Mouse (Mus musculus) liver, postnatal 0 days (tissue): Measurements from ENCODE around the gene Hhat. TPM values are rescaled to one million over a fixed set of nuclear protein-coding genes. Genes with fewer than 3 reads are reported as not detected.

Experiments used
- ATAC-seq: fragments of 200-750 bp; cut with Nextera tagmentation; 2 replicates; pipeline ENCODE4 v1.8.0; 2017; ENCODE audit warnings: mild to moderate bottlenecking, moderate library complexity
- DNase-seq: peaks from one replicate; pipeline ENCODE4 v3.0.0-alpha.2; 2016
- H3K27ac ChIP-seq: fragments of 300-500 bp; sonication (generic); 2 replicates; pipeline ENCODE4 v1.5.1; 2014; ENCODE audit warnings: antibody characterized with exemption, moderate library complexity, mild to moderate bottlenecking, low read depth
- H3K27me3 ChIP-seq: fragments of 300-500 bp; sonication (generic); 2 replicates; pipeline ENCODE4 v1.6.1; 2014; ENCODE audit warnings: low read length, control low read depth, mixed read lengths; ENCODE audit not compliant: insufficient read depth
- H3K36me3 ChIP-seq: fragments of 300-500 bp; sonication (generic); replicated peaks from 2 replicates; pipeline ENCODE4 v1.6.1; 2014; ENCODE audit warnings: mild to moderate bottlenecking, control low read depth, low read length, moderate library complexity, mixed read lengths; ENCODE audit not compliant: insufficient read depth
- H3K4me1 ChIP-seq: fragments of 300-500 bp; sonication (generic); 2 replicates; pipeline ENCODE4 v1.6.1; 2014; ENCODE audit warnings: antibody characterized with exemption, mild to moderate bottlenecking, control low read depth; ENCODE audit not compliant: insufficient read depth
- H3K4me2 ChIP-seq: fragments of 300-500 bp; sonication (generic); 2 replicates; pipeline ENCODE4 v1.6.1; 2014; ENCODE audit warnings: low read depth, mild to moderate bottlenecking, low read length, moderate library complexity, mixed read lengths
- H3K4me3 ChIP-seq: fragments of 300-500 bp; sonication (generic); 2 replicates; pipeline ENCODE4 v1.5.1; 2014; ENCODE audit warnings: low read depth, low read length
- H3K9ac ChIP-seq: fragments of 300-500 bp; sonication (generic); replicated peaks from 2 replicates; pipeline ENCODE4 v1.6.1; 2014; ENCODE audit warnings: mild to moderate bottlenecking, moderate library complexity
- H3K9me3 ChIP-seq: fragments of 300-500 bp; sonication (generic); 2 replicates; pipeline ENCODE4 v1.6.1; 2016; ENCODE audit warnings: mild to moderate bottlenecking, control low read depth, low read length, mixed read lengths
- CTCF ChIP-seq: sonication (generic); IDR thresholded peaks from 2 replicates; pipeline ENCODE4 v1.5.1; 2016; ENCODE audit warnings: antibody characterized with exemption, low read depth
- EP300 ChIP-seq: IDR thresholded peaks from 2 replicates; pipeline ENCODE4 v1.6.1; 2016; ENCODE audit warnings: antibody characterized with exemption, low read depth, mild to moderate bottlenecking
- WGBS: fragments of 180-500 bp; shearing (Covaris S2); extraction: QIAGEN DNeasy Blood & Tissue Kit; methylation state at CpG from one replicate; pipeline ENCODE4 v1.1.7; 2014; ENCODE audit not compliant: insufficient replicate concordance; 5-methylcytosine and 5-hydroxymethylcytosine counted together
- polyA plus RNA-seq: library from polyadenylated mRNA; unstranded; fragments of >200 nt; fragmentation: Nextera tagmentation; extraction: Ambion mirVana; gene quantifications from 2 replicates; pipeline ENCODE4 v1.2.1, GENCODE M21; 2015

The Hhat gene
- polyA plus RNA-seq, 1 experiment from 2014 or later, result 1.1 TPM

DNA sequence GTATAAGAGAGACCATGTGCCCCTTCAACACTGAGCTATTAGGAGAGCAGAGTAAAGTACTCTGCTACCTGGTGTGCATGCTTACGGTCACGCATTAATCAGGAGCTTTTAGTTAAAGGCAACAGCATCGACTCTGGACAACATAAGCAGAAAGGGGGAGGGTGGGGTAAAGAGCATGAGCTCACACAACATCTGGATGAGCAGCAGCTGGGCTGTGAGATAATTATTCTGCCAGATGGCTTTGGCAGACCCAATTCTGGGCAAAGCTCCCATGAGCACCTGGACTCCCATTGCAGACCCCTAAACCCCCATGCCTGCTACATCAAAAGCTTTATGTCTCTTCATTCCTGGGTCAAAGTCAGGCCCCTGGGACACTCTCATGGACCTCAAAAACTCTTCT is 121.8 kb downstream of the Hhat start:
- Histone ChIP-seq H3K27me3 (no peaks in the 10 kb centered on the region), H3K27ac (no peak overlapping the region), H3K9ac (no peak overlapping the region), H3K36me3 (no peaks in the 10 kb centered on the region), H3K4me2 (no peak overlapping the region), H3K4me3 (no peak overlapping the region), H3K4me1 (no peaks in the 10 kb centered on the region), H3K9me3 (no peaks in the 10 kb centered on the region)
- WGBS, result 72% methylated on average over 3 of the region's 3 CpGs
- ATAC-seq (no peak), DNase-seq (no peak)
- no peak for TF ChIP-seq EP300
- TF ChIP-seq CTCF, result no peak

DNA sequence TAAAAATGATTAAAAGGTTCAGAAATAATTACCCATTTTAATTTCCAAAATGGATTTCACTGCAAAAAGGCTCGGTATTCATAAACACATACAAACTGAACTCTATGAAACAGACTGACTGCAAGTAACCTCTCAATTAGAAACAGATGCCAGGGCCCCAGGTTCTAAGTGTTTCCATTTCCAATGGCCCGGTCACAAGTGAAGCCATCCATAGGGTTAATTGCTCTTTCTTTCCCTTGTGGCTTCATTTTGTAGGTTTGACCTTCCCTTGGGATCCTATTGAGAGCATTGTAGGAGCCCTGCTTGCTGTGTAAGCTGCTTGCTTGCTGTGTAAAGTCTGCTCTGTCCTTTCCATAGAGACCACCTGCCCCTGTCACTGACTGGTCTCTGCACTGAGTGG is 123.7 kb downstream of the Hhat start:
- no peaks in the 10 kb centered on the region for H3K36me3 ChIP-seq
- WGBS, result 78% methylated on average over 2 of the region's 2 CpGs
- H3K9me3 ChIP-seq, result no peaks in the 10 kb centered on the region
- no peak overlapping the region for H3K27ac ChIP-seq
- no peaks in the 10 kb centered on the region for H3K4me1 ChIP-seq
- TF ChIP-seq EP300 (no peak), CTCF (no peak)
- H3K27me3 ChIP-seq, result no peaks in the 10 kb centered on the region
- DNase-seq, result no peak
- H3K4me2 ChIP-seq, result no peak overlapping the region
- ATAC-seq, result no peak
- H3K4me3 ChIP-seq, result no peak overlapping the region
- no peak overlapping the region for H3K9ac ChIP-seq

DNA sequence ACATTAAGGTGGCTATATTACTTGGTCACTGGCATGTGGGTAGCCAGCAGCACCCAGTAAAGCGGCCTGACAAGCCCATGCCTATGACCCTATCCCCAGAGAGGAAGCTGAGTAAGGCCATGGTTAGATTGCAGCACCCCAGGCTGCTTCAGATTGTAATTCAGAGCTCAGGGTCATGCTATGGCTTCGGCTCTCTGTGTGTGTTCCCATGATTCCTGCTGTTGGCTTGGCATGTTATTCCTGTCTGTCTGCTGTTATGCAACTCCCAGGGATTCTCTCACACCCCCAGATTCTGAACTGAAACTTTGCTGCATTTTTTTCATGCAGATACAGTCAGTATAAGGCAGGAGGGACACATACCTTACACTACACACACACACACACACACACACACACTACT is 128.9 kb downstream of the Hhat start:
- H3K27me3 ChIP-seq, result no peaks in the 10 kb centered on the region
- no peaks in the 10 kb centered on the region for H3K4me1 ChIP-seq
- H3K27ac ChIP-seq, result no peak overlapping the region
- no peak overlapping the region for H3K4me2 ChIP-seq
- TF ChIP-seq CTCF, result no peak
- WGBS, result 55% methylated on average over 2 of the region's 2 CpGs
- no peaks in the 10 kb centered on the region for H3K36me3 ChIP-seq
- H3K4me3 ChIP-seq, result no peak overlapping the region
- DNase-seq (no peak), ATAC-seq (no peak; the same call in 1 of the 2 replicates)
- H3K9me3 ChIP-seq, result no peaks in the 10 kb centered on the region
- H3K9ac ChIP-seq, result no peak overlapping the region

DNA sequence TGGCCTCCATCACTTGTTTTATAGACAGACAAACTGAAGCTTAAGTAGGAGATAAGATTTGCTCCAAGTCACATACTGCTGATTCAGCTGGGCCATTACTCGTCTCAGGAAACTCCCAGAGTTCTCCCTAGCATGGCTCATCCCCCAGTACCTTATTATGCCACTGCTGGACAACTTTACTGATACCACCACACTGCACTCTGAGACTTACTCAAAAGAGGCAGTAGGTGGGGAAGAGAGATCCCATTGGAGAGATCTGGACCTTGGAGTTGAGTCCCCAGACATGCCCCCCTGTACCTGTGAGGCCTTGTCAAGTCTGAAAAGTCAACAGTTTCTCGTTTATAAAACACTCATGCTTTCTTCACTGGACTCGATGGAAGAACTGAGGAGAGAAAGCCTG is 131.8 kb downstream of the Hhat start:
- H3K9ac ChIP-seq, result no peak overlapping the region
- DNase-seq (no peak), ATAC-seq (no peak)
- 41% methylated on average over 3 of the region's 3 CpGs for WGBS
- H3K27me3 ChIP-seq, result no peaks in the 10 kb centered on the region
- no peak for TF ChIP-seq CTCF
- TF ChIP-seq EP300, result no peak
- no peaks in the 10 kb centered on the region for H3K9me3 ChIP-seq
- H3K4me1 ChIP-seq, result no peaks in the 10 kb centered on the region
- no peaks in the 10 kb centered on the region for H3K36me3 ChIP-seq
- no peak overlapping the region for H3K4me3 ChIP-seq
- no peak overlapping the region for H3K4me2 ChIP-seq
- no peak overlapping the region for H3K27ac ChIP-seq

DNA sequence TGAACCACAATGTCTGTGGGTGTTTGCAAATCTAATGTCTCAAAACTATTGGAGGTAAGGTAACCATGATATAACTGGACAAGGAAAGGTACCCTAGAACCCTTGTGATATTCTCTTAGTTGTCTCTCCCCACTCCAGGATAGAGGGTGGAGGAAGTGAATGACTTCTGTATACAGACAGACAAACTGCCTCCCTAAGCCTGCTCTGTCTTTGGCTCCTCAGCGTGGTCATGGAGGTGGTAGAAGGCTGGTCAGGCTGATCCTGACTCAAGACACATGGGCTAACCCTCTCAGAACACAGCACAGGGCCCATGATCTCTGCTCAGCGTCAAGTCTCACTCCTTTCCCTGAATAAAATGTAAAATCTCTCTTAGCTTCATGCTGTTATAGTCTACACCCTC is 149.2 kb downstream of the Hhat start:
- no peak for ATAC-seq
- Histone ChIP-seq H3K9me3 (no peaks in the 10 kb centered on the region), H3K27ac (no peak overlapping the region), H3K36me3 (no peaks in the 10 kb centered on the region), H3K27me3 (no peaks in the 10 kb centered on the region), H3K4me1 (no peaks in the 10 kb centered on the region), H3K4me2 (no peak overlapping the region), H3K9ac (no peak overlapping the region), H3K4me3 (no peak overlapping the region)
- TF ChIP-seq EP300 (no peak), CTCF (no peak)
- WGBS, result 58% methylated on average over 2 of the region's 2 CpGs
- no peak for DNase-seq

DNA sequence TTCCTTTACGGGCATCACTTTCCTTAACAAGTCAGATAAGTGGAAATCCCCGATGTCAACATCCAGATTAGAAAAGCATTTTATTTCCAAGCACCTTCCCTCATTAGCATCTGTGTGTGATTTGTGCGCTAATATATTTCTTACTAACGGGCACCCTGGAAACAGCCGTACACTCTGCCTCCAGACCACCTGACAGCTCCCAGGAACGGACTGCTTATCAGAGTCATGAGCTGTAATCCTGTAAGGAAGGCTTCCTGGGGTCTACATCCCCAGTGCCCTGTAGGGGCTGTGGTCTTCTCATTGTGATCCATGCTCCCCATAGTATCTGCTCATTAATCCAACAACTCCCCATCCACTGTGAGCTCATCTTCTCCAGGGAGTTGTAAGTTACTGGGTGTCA is 157.8 kb downstream of the Hhat start:
- TF ChIP-seq CTCF (no peak), EP300 (no peak)

More for the DNA sequence above, 157.8 kb downstream of the Hhat start:
- Histone ChIP-seq H3K4me2 (no peak overlapping the region), H3K4me3 (no peak overlapping the region), H3K27me3 (no peaks in the 10 kb centered on the region), H3K9me3 (no peaks in the 10 kb centered on the region), H3K27ac (no peak overlapping the region), H3K36me3 (no peaks in the 10 kb centered on the region), H3K9ac (no peak overlapping the region), H3K4me1 (no peaks in the 10 kb centered on the region)
- no peak for ATAC-seq
- no peak for DNase-seq
- 72% methylated on average over 6 of the region's 6 CpGs for WGBS
